Mouse (Mus musculus): Measurements from ENCODE around the gene Spindoc. TPM values are rescaled to one million over a fixed set of nuclear protein-coding genes. Genes with fewer than 3 reads are reported as not detected.
"Not testable (repeated sequence)": the region's sequence is repeated elsewhere in the genome, so short reads cannot be mapped to it uniquely, and the experiment has no call there.

Gene Spindoc
- total RNA-seq, 2 experiments from 2014 or later: 23.2 to 23.8 TPM

DNA sequence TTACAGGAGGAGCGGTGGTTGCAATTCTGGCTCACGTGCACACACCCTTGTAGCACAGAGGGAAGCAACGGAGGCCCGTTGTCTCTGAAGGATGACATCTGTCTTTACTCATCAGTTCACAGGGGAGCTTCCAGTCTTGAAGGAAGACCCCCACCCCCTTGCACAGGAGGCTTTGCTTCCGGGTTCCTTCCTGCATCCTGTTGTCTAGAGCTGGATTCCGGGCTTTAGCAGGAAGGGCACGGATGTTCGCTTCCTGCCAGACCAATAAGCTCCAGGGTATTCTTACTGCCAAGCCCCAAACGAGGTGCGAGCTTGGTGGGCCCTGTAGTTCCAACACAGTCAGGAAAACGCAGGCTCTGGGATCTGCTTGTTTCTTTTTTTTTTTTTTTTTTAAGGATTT is 17.8 kb upstream of the Spindoc start:
- peak; percentile 24 for DNase-seq

DNA sequence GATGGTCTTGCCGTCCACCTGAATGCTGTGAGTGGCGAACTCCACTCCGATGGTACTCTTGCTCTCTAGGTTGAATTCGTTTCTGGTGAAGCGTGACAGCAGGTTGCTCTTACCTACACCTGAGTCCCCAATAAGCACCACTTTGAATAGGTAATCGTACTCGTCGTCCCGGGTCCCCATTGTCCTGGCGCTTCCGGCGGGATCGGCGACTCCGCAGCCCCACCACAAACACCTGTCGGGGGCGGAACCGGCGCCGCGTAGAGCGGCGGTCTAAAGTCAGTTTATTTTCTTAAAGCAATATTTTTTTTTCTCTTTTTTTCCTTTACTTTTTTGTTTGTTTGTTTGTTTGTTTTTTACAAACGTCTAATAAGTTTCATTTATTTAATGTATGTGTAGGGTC is 16.1 kb upstream of the Spindoc start:
- not testable (repeated sequence) for DNase-seq

DNA sequence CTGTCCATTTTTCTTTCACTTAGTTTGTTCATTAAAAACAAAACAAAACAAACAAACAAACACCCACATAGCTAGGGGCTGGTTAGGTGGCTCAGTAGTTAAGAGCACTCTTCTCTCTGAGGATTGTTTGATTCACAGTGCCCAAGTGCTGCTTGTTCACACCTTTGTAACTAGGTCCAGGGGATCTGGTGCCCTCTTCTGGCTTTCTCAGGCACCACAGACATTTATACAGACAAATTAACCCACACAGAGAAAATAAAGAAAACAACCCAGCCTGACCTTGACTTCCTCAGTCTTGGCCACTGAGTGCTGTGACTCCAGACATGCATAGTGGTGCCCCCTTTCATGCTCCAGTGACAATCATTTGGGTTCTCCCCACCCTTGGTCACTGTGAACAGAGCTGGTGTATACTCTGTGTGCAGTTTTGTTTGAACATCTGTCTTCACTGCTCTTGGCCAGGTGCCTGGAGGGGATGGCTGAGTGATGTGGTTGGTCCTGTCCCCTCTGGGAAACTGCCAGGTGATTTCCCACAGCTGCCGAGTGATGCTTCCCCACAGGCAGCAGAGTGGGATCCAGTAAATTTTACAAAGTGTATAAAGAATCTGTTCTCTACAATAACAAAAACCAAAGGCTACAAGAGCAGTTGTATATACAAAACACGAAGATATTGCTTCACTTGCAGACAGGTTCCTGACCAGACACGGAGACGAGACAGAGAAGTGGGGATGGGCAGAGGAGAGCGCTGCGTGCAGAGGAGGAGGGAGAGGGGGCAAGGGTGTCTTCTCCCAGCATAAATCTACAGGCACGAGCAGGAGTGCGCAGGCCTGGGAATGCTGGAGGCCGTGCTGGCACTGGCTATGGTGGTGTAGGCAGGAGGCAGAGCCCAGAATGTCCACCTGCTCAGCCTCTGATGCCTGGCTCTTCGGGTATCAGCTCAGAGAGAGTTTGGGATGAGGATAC is 14.4 kb upstream of the Spindoc start:
- peak; percentile 14 for DNase-seq

DNA sequence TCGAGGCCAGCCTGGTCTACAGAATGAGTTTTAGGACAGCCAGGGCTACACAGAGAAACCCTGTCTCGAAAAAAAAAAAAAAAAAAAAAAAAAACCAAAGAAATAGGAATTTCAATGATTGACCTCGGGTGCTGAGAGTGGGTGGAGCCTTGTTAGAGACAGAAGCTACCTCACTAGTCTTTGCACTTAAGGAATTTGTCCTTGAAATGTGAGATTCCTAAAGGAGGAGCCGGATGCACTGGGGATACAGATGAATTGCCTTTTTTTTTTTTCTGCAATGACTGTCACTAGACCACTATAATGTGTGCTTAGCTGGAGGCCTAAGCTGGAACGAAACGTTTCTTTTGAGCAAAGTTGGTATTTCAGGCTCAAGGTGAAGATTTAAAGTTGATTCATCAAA is 5.7 kb upstream of the Spindoc start:
- no peak for DNase-seq

DNA sequence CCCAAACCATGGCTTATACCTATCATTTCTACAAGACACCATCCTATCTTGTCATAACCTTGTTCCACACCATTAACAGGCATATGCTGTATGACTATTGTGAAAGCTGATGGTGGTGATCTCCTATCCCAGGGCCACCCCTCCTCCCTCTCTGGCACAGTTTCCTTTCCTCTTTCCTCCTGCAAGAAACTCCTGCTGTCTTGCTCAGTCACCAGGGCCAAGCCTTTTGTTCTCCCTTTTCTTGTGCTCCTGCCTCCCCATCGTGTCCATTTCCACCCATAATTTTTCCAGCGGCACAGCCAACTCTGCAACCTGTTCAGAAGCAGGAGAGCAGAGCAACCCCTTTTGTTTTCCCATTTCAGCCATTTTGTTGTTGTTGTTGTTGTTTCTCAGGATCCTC is 3.2 kb upstream of the Spindoc start:
- DNase-seq: no peak

DNA sequence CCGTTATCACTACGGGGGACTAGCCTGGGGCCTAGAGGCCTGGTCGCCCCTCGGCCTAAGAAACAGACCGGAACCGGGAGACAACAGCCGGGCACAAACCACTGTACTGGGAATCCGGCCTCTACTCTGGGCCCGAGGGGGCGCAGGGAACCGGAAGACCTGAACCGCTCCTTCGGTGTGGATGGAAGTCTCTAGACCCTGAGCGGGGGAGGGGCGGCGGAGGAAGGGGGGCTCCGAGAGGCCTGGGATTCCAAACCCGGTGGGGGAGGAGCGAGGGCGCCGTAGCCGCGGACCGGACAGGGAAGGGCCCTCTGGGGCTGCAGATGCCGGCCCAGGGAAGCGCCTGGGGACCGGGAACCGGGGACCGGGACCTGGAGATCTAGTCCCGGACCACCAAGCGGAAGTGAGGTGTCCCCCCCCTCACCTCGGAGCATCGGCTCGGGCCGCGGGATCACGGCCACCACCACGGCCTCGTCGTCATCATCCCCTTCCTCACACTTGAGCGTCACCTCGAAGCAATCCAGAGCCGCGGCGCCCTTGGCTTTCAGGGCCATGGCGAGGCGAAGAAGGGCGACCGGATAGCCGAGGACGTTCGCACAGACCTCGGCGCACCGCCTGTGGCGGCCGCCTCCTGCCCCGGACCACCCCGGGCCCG is 419 bp downstream of the Spindoc start:
- DNase-seq: peak; percentile 80

DNA sequence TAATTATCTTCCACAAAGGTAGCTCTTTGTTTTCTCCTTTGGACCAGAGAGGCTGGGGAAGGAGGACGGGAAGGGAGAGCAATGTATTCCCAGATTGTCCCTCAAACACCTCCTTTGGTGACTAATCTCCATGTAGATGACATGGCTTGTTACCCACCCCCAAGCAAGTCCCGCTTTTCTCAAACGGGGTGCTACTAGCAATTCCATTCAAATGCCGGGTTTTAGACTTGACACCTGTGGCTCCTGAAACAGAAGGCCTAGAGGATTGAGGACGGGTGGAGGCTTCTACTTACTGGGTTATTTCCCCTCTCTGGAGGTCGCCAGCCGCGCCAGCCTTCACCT is 917 bp downstream of the Spindoc start:
- no peak for DNase-seq

DNA sequence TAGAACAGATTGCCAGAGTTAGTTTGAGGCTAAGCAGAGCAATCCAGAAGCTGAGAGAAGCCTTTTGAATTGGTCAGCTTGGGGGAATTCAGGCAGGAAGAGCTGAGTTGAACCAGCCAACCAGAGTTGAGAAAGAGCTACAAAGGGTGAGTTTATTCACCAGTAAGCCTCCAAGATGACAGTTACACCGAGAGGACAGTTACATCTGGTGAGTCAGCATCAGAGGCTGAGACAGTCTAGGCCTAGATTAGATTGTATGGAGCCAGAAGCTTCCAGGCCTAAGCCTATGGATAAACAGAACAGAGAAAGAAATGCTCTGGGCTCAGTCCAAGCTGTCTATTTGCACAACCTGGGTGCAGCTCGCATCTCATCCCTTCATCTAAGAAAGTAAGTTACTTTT is 5.2 kb downstream of the Spindoc start:
- no peak for DNase-seq

DNA sequence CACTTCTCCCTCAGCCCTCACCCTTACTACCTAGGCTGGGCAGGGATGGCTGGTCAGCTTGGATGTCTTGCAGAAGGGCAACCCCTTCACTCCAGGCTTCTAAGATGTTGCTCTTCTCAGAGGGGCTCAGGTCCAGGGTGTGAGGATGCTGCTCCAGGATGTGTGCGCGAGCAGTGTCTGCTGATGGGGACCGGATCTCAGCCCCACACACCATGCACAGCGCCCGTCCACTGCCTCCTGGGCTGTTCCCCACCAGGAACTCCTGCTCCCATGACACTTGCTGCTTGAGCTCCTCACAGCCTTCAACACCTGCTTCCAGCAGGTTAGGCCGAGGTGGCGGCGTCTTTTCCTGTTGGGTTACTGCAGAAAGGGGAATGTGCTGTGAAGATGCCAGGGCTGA is 8.3 kb downstream of the Spindoc start:
- no peak for DNase-seq

DNA sequence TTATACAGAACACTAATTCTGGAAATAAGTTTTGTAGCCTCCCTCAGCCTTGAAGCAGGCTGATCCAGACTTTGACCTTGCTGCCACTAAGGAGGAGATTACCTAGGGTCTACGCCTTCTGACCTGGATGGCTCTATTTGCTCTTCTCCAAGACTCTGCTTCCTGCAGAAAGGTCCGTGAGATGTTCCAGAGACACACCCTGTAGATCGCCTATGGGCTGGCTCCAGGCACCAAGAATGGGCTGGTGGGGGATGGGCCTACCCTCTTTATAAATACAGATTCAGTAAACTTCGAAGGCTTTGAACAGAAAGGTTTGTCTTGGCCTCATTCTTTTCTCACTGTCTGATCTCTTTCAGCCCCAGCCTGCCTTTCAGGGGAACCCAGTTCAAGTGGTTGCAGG is 13.3 kb downstream of the Spindoc start:
- not testable (repeated sequence) for DNase-seq

DNA sequence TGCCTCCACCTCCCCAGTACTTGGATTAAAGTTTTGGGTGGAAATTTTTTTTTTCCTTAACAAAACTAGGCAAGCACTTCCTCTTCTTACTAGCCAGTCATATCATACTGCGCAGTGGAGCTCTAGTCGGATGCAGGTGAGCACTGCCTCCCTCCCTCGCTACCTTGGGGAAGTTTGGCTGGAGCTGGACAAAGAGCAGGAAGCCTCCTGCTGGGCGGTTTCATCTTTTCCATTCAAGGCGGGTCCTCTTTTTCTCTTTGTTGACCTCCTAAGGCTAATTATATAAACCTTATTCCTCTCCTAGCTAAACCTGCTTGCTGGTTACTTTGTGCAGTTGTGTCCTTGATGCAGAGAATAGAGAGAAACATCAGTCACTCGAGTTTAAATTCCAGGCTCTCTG is 29.2 kb downstream of the Spindoc start:
- DNase-seq: no peak

DNA sequence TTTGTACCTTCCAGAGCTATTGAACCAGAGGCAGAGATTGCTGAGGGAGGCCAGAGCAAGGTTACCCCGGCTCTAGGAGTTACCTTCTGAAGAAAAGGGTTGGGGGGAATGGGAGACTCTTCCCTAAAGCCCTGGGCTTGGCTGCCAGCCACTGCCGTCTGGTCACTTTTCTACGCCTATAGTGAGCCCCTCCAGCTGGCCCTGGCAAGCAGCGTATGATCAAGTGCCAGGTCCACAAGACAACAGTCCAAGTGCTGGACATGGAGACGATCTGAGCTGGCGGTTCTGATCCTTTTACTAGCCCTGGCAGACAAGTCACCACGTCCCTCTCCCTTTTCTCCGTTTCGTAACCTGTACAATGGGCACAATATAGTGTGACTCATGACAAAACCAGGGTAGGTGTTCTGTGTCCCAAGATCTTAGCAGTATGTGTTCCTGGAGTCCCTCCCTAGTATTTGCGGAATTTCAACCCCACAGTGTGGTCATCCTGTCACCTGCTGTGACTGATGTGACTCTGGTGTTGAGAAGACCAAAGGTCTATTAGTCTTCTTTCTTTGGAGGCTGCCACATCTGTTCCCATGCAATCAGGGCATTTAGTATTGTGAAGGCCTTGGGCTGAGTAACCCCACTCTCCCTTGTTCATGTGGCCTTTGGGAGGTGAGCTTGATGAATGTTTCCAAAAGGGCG is 29.8 kb downstream of the Spindoc start:
- no peak for DNase-seq

DNA sequence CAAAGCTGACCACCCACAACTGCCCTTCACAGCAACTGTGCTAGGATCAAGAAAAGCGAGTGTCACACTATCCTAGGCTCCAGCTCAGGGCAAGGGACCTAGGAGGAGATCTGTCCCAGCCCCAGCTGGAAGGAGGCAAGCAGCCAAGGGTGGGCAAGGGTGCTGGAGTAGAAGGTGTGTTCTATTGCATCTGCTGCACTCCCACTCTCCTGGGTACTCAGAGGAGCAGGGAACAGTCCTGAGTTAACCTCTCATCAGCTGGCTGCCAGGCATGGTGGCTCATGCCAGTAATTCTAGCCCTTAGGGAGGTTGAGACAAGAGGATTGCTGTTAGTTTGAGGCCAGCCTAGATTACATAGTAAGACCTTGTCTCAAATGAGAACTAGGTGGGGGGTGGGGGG is 32.8 kb downstream of the Spindoc start:
- peak; percentile 65 for DNase-seq

DNA sequence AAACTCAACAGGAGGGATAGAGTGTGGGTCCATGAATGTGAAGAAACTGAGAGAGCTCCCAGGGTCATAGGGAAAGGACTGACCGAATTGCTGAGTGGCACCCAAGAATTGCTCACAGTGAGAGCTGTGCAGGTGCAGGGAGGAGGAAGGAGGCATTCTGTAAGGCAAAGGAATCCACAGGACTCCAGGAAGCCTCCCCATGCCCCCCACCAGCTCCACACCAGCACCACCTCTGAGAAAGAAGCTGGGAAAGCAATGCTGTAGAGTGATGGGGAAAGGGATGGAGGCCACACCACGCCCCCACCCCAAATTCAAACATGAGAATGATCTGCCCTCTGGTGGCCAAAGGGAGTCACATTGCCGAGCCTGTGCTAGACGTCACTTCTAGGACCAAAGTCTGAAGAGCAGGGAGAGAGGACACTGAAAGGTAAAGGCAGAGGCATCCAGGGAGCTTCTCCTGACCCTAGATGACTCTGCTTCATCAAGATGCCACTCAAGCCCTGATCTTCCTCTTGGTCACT is 37.5 kb downstream of the Spindoc start:
- DNase-seq: peak; percentile 33

DNA sequence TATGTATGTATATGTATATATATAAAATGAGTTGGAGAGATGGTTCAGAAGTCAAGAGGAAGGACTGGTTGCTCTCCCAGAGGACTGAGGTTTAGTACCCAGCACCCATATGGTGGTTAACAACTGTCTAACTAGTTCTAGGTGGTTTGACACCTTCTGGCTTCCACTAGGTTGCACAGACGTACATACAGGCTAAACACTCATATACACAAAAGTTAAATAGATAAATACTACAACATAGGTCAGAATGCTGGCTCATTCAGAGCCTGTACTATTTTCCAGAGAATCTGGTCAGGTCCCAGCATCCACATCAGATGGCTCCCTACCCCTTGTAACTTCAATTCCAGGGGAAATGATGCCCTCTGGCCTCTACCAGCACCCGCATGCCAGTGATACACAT is 40.1 kb downstream of the Spindoc start:
- no peak for DNase-seq

DNA sequence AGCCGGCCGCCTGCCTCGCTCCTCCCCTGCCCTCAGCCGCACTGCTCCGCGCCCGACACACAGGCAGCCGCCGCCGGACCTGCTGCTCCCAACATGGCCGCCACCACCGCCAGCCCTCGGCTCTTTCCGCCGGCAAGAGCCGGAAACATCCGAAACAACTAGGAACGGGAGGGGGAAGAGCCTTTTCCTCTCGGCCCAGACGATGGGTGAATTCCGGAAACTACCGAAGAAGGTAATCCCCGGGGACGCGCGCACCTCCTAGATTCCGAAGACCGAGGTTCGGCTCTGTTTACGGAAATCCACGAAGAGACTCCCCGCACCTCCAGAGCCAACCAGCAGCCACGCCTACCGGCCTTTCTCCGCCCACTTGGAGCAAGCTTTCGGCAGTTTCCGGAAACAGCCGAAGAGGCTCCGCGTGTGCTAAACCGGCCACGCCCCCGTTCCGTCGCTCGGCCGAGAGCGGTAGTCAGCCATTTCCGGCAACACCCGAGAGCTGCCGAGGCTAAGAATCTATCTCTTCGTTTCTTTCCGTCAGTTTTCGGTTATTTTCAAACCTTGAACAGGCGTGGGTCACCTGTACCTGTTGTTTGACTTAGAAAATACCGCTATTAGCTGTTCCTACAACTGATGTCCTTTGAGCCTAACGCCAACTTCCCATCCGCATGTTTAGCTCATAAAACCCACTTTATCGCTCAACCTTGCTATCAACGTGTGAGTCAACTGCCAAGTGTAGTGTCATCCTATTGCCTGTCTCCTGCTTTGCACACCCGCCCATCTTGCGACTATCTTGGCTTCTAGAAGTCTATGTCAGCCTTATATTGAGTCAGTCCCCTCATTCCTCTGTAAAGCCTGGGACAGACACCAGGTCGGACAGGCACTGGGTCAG is 41.0 kb downstream of the Spindoc start, which contains the start of gene Mark2:
TSS of gene Mark2 (minus strand) at position 349 of the 886 bp plus-strand sequence.
- DNase-seq: peak; percentile 98

DNA sequence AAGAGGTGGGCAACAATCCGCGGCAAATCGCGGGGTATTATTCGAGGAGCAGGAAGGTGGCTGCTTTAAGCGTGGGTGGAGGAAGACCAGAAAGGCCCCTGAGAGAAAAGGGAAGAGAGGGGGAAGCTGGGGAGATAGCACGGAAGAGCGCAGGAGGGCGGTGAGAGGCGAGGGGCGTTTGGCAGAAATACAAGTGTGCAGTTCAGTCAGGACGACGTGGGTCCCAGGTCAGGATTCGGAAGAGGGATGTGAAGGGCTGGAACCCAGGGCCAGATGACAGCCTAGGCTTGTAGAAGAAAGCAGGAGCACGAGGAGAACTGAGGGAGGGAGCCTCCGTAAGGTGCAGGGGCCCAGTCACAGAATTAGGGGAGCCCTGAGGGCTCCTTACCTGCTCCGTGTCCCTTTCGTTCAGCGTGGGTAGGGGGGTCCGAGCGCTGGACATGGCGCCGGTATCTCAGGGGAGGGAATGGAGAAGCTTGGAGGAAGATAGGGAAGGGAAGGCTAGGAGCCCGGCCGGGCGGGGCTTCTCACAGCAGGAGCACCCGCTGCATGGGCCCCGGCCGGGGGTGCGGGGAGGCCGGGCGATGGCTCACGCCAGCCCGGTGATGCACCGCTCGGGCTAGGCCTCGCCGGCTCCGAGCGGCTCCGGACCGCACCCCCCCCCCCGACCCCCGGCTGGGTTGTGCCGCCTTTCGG is 41.9 kb downstream of the Spindoc start:
- no peak for DNase-seq

DNA sequence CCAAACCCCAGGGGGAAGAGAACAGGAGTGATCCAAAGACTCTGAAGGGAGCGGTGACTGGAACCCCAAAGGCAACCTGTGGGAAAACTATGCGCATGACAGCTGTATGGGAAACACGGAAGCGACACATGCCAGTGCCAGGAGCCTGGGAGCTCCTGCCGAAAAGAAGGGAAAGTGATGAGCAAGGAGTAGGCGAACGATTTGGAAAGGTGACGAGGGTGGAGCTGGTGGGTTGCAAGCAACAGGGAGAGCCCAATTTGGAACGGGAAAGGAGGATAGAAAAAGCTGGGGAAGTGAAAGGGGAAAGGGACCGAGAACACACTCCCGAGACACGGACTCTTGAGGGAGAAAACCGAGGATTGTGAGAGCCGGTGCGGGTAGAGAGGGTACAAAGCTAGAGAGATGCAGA is 42.4 kb downstream of the Spindoc start:
- DNase-seq: peak; percentile 40

DNA sequence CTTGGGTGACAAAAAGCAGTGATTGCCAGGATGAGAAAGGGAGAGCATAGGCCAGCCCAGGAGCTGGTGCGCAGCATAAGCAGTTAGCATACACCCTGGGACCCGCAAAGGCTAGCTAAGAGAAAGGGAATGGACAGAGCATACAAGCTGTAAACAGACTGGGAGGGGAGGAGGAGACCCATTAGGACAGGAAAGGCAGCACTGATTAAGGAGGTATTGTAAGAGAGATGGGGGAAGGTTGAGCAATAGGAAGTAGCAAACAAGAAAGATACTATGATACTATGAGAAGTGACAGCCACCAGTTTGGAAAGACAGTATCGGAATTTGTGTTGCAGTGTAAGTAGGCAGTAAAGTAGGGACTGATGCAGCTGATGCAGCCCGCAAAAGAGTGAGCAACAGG is 42.9 kb downstream of the Spindoc start:
- no peak for DNase-seq

DNA sequence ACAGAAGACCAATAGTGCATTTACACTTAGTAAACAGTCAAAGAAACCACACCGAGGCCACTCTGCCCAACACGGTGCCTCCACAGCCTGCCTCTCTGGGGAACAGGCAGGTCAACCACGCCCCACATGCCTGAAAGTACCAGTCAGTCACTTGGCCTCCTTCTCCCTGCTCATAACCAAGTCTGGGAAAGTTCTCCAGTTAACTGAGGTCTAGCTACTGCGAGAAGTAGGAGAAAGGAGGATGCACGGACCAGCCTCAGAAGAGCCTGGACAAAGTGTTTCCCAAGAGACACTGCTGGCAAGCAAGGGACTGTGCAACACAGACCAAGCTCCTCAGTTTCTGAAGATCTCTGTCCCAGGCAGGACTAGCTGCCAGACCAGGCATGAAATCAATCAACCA is 43.8 kb downstream of the Spindoc start:
- peak; percentile 68 for DNase-seq

DNA sequence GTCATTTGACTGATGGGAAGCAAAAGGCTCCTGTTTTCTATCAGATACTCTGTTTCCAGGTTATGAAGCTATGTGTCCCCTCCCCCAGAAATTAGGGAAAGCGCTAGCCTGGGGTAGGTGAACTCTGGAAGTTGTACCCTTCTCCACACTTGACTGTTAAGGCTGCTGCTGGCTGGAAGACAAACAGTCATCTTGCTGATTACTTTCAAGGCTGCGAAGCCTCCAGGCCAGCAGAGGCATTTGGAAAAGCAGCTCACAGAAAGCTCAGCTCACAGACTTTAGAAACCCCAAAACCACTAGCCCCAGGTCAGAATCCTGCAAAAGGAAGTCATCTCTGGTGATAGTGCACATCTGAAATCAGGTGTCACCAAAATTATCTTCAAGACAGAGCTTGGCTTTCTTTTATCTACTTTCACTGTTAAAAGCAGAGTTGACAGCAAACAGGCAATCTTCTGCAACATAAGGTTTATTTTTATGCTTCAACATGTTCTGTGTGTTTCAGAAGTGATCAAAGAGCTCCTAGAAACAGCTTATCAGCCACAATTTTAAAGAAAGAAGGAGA is 44.9 kb downstream of the Spindoc start:
- no peak for DNase-seq
